Mouse (Mus musculus) spleen, postnatal 14 days (tissue): ENCODE results near the gene AU022252.
A peak's percentile ranks its signal among the peaks of the same experiment; 100 is the strongest.
"Not testable (repeated sequence)": the region's sequence is repeated elsewhere in the genome, so short reads cannot be mapped to it uniquely, and the experiment has no call there.

ENCODE experiments used
- DNase-seq, 2 experiments: peaks; one replicate each; pipeline ENCODE4 v3.0.0; 2021 to 2022; ENCODE audit warnings: low spot score in 2 of 2

AU022252 gene

GRCm38 (mm10) chr4:119232410-119233255 lies at the start of gene AU022252, which contains the start of gene P3h1:
Gene AU022252 (minus strand): TSS chr4:119232712.
Gene P3h1 (plus strand): TSS chr4:119232915.
- DNase-seq, result peak; percentile 97 to 98

- not testable (repeated sequence) for DNase-seq
Observed at GRCm38 (mm10) chr4:119278784-119279183, 46.3 kb upstream of the AU022252 start.

GRCm38 (mm10) chr4:119275726-119276125 lies 43.2 kb upstream of the AU022252 start:
- no peak for DNase-seq

GRCm38 (mm10) chr4:119275226-119275625 lies 42.7 kb upstream of the AU022252 start:
- DNase-seq, result no peak

GRCm38 (mm10) chr4:119274627-119275026 lies 42.1 kb upstream of the AU022252 start:
- DNase-seq, result no peak

GRCm38 (mm10) chr4:119266606-119267005 lies 34.1 kb upstream of the AU022252 start:
- no peak for DNase-seq

GRCm38 (mm10) chr4:119263459-119263858 lies 30.9 kb upstream of the AU022252 start:
- DNase-seq, result no peak

GRCm38 (mm10) chr4:119262483-119262882 lies 30.0 kb upstream of the AU022252 start:
- no peak for DNase-seq

- no peak for DNase-seq
Observed at GRCm38 (mm10) chr4:119261087-119261713, 28.7 kb upstream of the AU022252 start.

- no peak for DNase-seq
Observed at GRCm38 (mm10) chr4:119259344-119260254, 27.1 kb upstream of the AU022252 start.

- DNase-seq, result no peak
Observed at GRCm38 (mm10) chr4:119257083-119257482, 24.6 kb upstream of the AU022252 start.

- DNase-seq, result no peak
Observed at GRCm38 (mm10) chr4:119255351-119255750, 22.8 kb upstream of the AU022252 start, which contains the start of gene Cldn19. Gene Cldn19 (plus strand): TSS chr4:119255414.

GRCm38 (mm10) chr4:119254012-119254618 lies 21.6 kb upstream of the AU022252 start:
- DNase-seq, result no peak

- DNase-seq, result no peak
Observed at GRCm38 (mm10) chr4:119252025-119252808, 19.7 kb upstream of the AU022252 start.

- DNase-seq, result no peak
Observed at GRCm38 (mm10) chr4:119248407-119248965, 16.0 kb upstream of the AU022252 start.

GRCm38 (mm10) chr4:119247462-119248235 lies 15.1 kb upstream of the AU022252 start:
- DNase-seq, result peak; percentile 46 to 60

GRCm38 (mm10) chr4:119246688-119247225 lies 14.2 kb upstream of the AU022252 start:
- no peak for DNase-seq

- DNase-seq, result no peak
Observed at GRCm38 (mm10) chr4:119245961-119246360, 13.4 kb upstream of the AU022252 start.

- DNase-seq, result no peak
Observed at GRCm38 (mm10) chr4:119245556-119245955, 13.0 kb upstream of the AU022252 start.
